Comparison of ENCODE assay signal across 21 mouse cellular contexts in genomic region chr1:138850823-138851222, GRCm38 (mm10). TPM values are rescaled to one million over a fixed set of nuclear protein-coding genes. Genes with fewer than 3 reads are reported as not detected.
"Had no signal": no experiment of that assay in that cellular context is flagged by ENCODE, and none has a peak within 500 bp of the region (broad histone marks: within the 10 kb centered on the region; RNA-seq: fewer than 3 reads in every experiment).

No protein-coding gene starts in this region.

- DNase-seq: liver, postnatal 0 days; lung, adult 2 months; lung, postnatal 14 days; lung, postnatal 36 days; right cerebral cortex, postnatal 14 days; thymus, adult 2 months; thymus, postnatal 14 days; thymus, postnatal 36 days had no signal

- ATAC-seq: liver, postnatal 0 days; lung, postnatal 0 days; midbrain, embryonic 15.5 days had no signal

- H3K9ac ChIP-seq: liver, embryonic 15.5 days; liver, postnatal 0 days; lung, embryonic 15.5 days; midbrain, embryonic 12.5 days; midbrain, embryonic 15.5 days; neural tube, embryonic 13.5 days; stomach, embryonic 15.5 days had no signal

- H3K27ac ChIP-seq: liver, embryonic 15.5 days; lung, embryonic 15.5 days; macrophage; midbrain, embryonic 12.5 days; midbrain, embryonic 15.5 days; neural tube, embryonic 13.5 days; stomach, embryonic 15.5 days; stomach, postnatal 0 days had no signal

- H3K4me3 ChIP-seq: liver, embryonic 15.5 days; lung, embryonic 15.5 days; megakaryocyte, embryonic 14.5 days; midbrain, embryonic 12.5 days; midbrain, embryonic 15.5 days; neural tube, embryonic 13.5 days; stomach, embryonic 15.5 days had no signal

- H3K4me2 ChIP-seq: liver, embryonic 15.5 days; lung, embryonic 15.5 days; midbrain, embryonic 12.5 days; midbrain, embryonic 15.5 days; neural tube, embryonic 13.5 days; stomach, embryonic 15.5 days had no signal

- H3K9me3 ChIP-seq: liver, embryonic 15.5 days; lung, embryonic 15.5 days; megakaryocyte, embryonic 14.5 days; midbrain, embryonic 12.5 days; midbrain, embryonic 15.5 days; neural tube, embryonic 13.5 days; stomach, embryonic 15.5 days had no signal

- H3K36me3 ChIP-seq: liver, embryonic 15.5 days; midbrain, embryonic 15.5 days; stomach, embryonic 15.5 days had no signal

RNA-seq across cellular contexts. Expression of gene Lhx9, which starts 2.4 kb away (rescaled TPM):
- total RNA-seq: megakaryocyte progenitor cell, adult 5-6 weeks; monocyte, adult 5-6 weeks; neutrophil, adult 5-6 weeks had no signal
- polyA plus RNA-seq: lung, adult 2 months; lung, embryonic 15.5 days; macrophage had no signal
